Mouse (Mus musculus): ENCODE results near the gene Bcdin3d. TPM values are rescaled to one million over a fixed set of nuclear protein-coding genes. Genes with fewer than 3 reads are reported as not detected.

Gene Bcdin3d
- 1 to 10 TPM; 3.0 to 3.4 (median 3.3) TPM for total RNA-seq (2022)

GRCm38 (mm10) chr15:99474576-99474926 is at the start of gene Bcdin3d:
Gene Bcdin3d, minus strand, starts transcription at chr15:99474730.
- DNase-seq (ENCODE audit: low spot score), result peak; percentile 87

- DNase-seq (ENCODE audit: low spot score), result no peak
Measured at GRCm38 (mm10) chr15:99520306-99520705, 45.8 kb upstream of the Bcdin3d start.

- DNase-seq (ENCODE audit: low spot score), result no peak
Measured at GRCm38 (mm10) chr15:99519626-99520025, 45.1 kb upstream of the Bcdin3d start.

GRCm38 (mm10) chr15:99517715-99518114 is 43.2 kb upstream of the Bcdin3d start:
- no peak for DNase-seq (ENCODE audit: low spot score)

GRCm38 (mm10) chr15:99516715-99517114 is 42.2 kb upstream of the Bcdin3d start:
- no peak for DNase-seq (ENCODE audit: low spot score)

- no peak for DNase-seq (ENCODE audit: low spot score)
Measured at GRCm38 (mm10) chr15:99511797-99512525, 37.4 kb upstream of the Bcdin3d start.

- DNase-seq (ENCODE audit: low spot score), result no peak
Measured at GRCm38 (mm10) chr15:99510621-99511020, 36.1 kb upstream of the Bcdin3d start.

- DNase-seq (ENCODE audit: low spot score), result no peak
Measured at GRCm38 (mm10) chr15:99509840-99510239, 35.3 kb upstream of the Bcdin3d start.

GRCm38 (mm10) chr15:99505324-99506095 is 31.0 kb upstream of the Bcdin3d start:
- DNase-seq (ENCODE audit: low spot score), result no peak

GRCm38 (mm10) chr15:99503256-99503655 is 28.7 kb upstream of the Bcdin3d start:
- no peak for DNase-seq (ENCODE audit: low spot score)

- no peak for DNase-seq (ENCODE audit: low spot score)
Measured at GRCm38 (mm10) chr15:99502311-99502831, 27.8 kb upstream of the Bcdin3d start.

GRCm38 (mm10) chr15:99501292-99502260 is 27.0 kb upstream of the Bcdin3d start:
- no peak for DNase-seq (ENCODE audit: low spot score)

GRCm38 (mm10) chr15:99500320-99500719 is 25.8 kb upstream of the Bcdin3d start:
- no peak for DNase-seq (ENCODE audit: low spot score)

- no peak for DNase-seq (ENCODE audit: low spot score)
Measured at GRCm38 (mm10) chr15:99499726-99500125, 25.2 kb upstream of the Bcdin3d start.

- DNase-seq (ENCODE audit: low spot score), result peak; percentile 13
Measured at GRCm38 (mm10) chr15:99498781-99499180, 24.3 kb upstream of the Bcdin3d start.

- no peak for DNase-seq (ENCODE audit: low spot score)
Measured at GRCm38 (mm10) chr15:99498356-99498755, 23.8 kb upstream of the Bcdin3d start.

- peak; percentile 61 for DNase-seq (ENCODE audit: low spot score)
Measured at GRCm38 (mm10) chr15:99497527-99498242, 23.2 kb upstream of the Bcdin3d start.

GRCm38 (mm10) chr15:99497061-99497460 is 22.5 kb upstream of the Bcdin3d start:
- DNase-seq (ENCODE audit: low spot score), result peak; percentile 33

- no peak for DNase-seq (ENCODE audit: low spot score)
Measured at GRCm38 (mm10) chr15:99484745-99485144, 10.2 kb upstream of the Bcdin3d start.

GRCm38 (mm10) chr15:99475814-99476213 is 1.3 kb upstream of the Bcdin3d start:
- DNase-seq (ENCODE audit: low spot score), result no peak

All from heart, adult 8-10 months (tissue).